Comparison of ENCODE assay signal across 8 mouse cellular contexts in genomic region chr15:3213721-3214120, GRCm38 (mm10). TPM values are rescaled to one million over a fixed set of nuclear protein-coding genes. Genes with fewer than 3 reads are reported as not detected.
A peak's percentile ranks its signal among the peaks of the same experiment; 100 is the strongest.
DNase-seq lines count a peak whose midpoint lies in the region; ATAC-seq and TF ChIP-seq lines count a peak whose summit lies in the region.

No protein-coding gene starts in this region.

- DNase-seq in heart, adult 2 months, result peak in 1 of 2 experiments; percentile 21
- peak; percentile 55 for DNase-seq in CD4-positive helper T cell, adult 2 months (ENCODE audit: low read depth, low spot score)
- DNase-seq in adrenal gland, postnatal 10 days, result peak; percentile 50
- DNase-seq in frontal cortex, postnatal 36 days (ENCODE audit: low spot score in 2 of 2), result peak; percentile 39 to 72
- DNase-seq in layer of hippocampus, adult 2 months (ENCODE audit: low spot score in 2 of 2), result peak; percentile 44 to 69
- peak; percentile 45 for DNase-seq in thymus, postnatal 4 days

- H3K4me3 ChIP-seq in heart, adult 2 months, result no peak overlapping the region
- H3K4me3 ChIP-seq in heart, embryonic 11.5 days (ENCODE audit: low read depth, low read length), result no peak overlapping the region
- no peak overlapping the region for H3K4me3 ChIP-seq in layer of hippocampus, adult 2 months
- H3K4me3 ChIP-seq in midbrain, embryonic 15.5 days, result no peak overlapping the region

- H3K79me2 ChIP-seq in heart, adult 2 months (replicated peaks; ENCODE audit: control insufficient read depth, insufficient read depth, low read length), result no peaks in the 10 kb centered on the region

- H3K9ac ChIP-seq in heart, adult 2 months (ENCODE audit: low read depth, low read length), result no peak overlapping the region
- no peak overlapping the region for H3K9ac ChIP-seq in heart, embryonic 11.5 days (ENCODE audit: low read depth, low read length)
- no peak overlapping the region for H3K9ac ChIP-seq in midbrain, embryonic 15.5 days

- no peaks in the 10 kb centered on the region for H3K9me3 ChIP-seq in heart, embryonic 11.5 days (replicated peaks; ENCODE audit: control insufficient read depth, low read length)
- H3K9me3 ChIP-seq in midbrain, embryonic 15.5 days, result no peaks in the 10 kb centered on the region

- no peaks in the 10 kb centered on the region for H3K4me1 ChIP-seq in heart, adult 2 months (ENCODE audit: control insufficient read depth, insufficient read depth, low read length)
- H3K4me1 ChIP-seq in heart, embryonic 11.5 days (ENCODE audit: control insufficient read depth, insufficient read depth, low read length), result no peaks in the 10 kb centered on the region
- H3K4me1 ChIP-seq in midbrain, embryonic 15.5 days, result no peaks in the 10 kb centered on the region

- peak; percentile 84 for TF ChIP-seq CTCF in heart, adult 2 months (IDR thresholded peaks at IDR 0.05)
- peak; percentile 85 for TF ChIP-seq CTCF in layer of hippocampus, adult 2 months (conservative IDR thresholded peaks at IDR 0.05)

- no peak for ATAC-seq in heart, embryonic 11.5 days (replicated peaks; ENCODE audit: insufficient number of reproducible peaks, low FRiP score, low TSS enrichment)
- peak; percentile 74; the same call in 1 of the 2 replicates for ATAC-seq in midbrain, embryonic 15.5 days (replicated peaks)

- H3K4me2 ChIP-seq in heart, embryonic 11.5 days, result no peak overlapping the region
- no peak overlapping the region for H3K4me2 ChIP-seq in midbrain, embryonic 15.5 days

- TF ChIP-seq POLR2A in heart, adult 2 months (IDR thresholded peaks at IDR 0.05; ENCODE audit: insufficient read depth, low read depth, low read length), result no peak

- no peak for TF ChIP-seq EP300 in heart, adult 2 months (IDR thresholded peaks at IDR 0.05; ENCODE audit: insufficient read depth, low read depth, low read length)

- intact Hi-C loops in heart, adult 2 months (cut with DNase I), result loop anchor here (1.0 kb wide), 1 partner anchor 143 kb away; no protein-coding TSS in a partner anchor

- no peak overlapping the region for H3K27ac ChIP-seq in heart, adult 2 months
- no peak overlapping the region for H3K27ac ChIP-seq in heart, embryonic 11.5 days (ENCODE audit: low read depth, low read length)
- H3K27ac ChIP-seq in layer of hippocampus, adult 2 months, result no peak overlapping the region
- H3K27ac ChIP-seq in midbrain, embryonic 15.5 days, result no peak overlapping the region

- H3K27me3 ChIP-seq in heart, adult 2 months (ENCODE audit: control insufficient read depth, insufficient read depth, low read length), result no peaks in the 10 kb centered on the region
- H3K27me3 ChIP-seq in heart, embryonic 11.5 days (ENCODE audit: control insufficient read depth, insufficient read depth, low read length), result no peaks in the 10 kb centered on the region
- H3K27me3 ChIP-seq in midbrain, embryonic 15.5 days (replicated peaks), result no peaks in the 10 kb centered on the region

- H3K36me3 ChIP-seq in heart, adult 2 months (ENCODE audit: control insufficient read depth, insufficient read depth, low read length), result no peaks in the 10 kb centered on the region
- no peaks in the 10 kb centered on the region for H3K36me3 ChIP-seq in heart, embryonic 11.5 days (ENCODE audit: control insufficient read depth, insufficient read depth, low read length)
- no peaks in the 10 kb centered on the region for H3K36me3 ChIP-seq in midbrain, embryonic 15.5 days (replicated peaks)

- under 1% methylated on average over 4 of the region's 4 CpGs for WGBS in heart, adult 2 months
- WGBS in heart, embryonic 11.5 days (ENCODE audit: insufficient replicate concordance), result 7% methylated on average over 4 of the region's 4 CpGs
- 8% methylated on average over 4 of the region's 4 CpGs for WGBS in midbrain, embryonic 15.5 days

RNA-seq across cellular contexts. Expression of gene Selenop, which starts 54.6 kb away (rescaled TPM):
- total RNA-seq in heart, adult 2 months (2021), result 100 to 1,000 TPM; 319 to 351 TPM
- polyA plus RNA-seq in heart, adult 2 months (2012; rRNA removed), result 166 and 233 TPM in 2 replicates
- polyA plus RNA-seq in heart, embryonic 11.5 days (2014; fragmentation: Nextera tagmentation; extraction: Ambion mirVana), result 77.8 and 83.7 TPM in 2 replicates
- 1,000 to 10,000 TPM in 1 of 2 experiments, 100 to 1,000 TPM in 1; 700 to 1,333 TPM for total RNA-seq in adrenal gland, postnatal 10 days (2021)
- total RNA-seq in layer of hippocampus, adult 2 months (2021), result 100 to 1,000 TPM; 292 to 295 TPM
- polyA plus RNA-seq in midbrain, embryonic 15.5 days (2015; fragmentation: Nextera tagmentation; extraction: Ambion mirVana), result 104 and 122 TPM in 2 replicates
